Mouse (Mus musculus) lung, postnatal 0 days (tissue): ENCODE measurements around the gene Ethe1.

Source experiments
- CTCF ChIP-seq: IDR thresholded peaks from 2 replicates; pipeline ENCODE4 v1.5.1; 2016; ENCODE audit warnings: antibody characterized with exemption, mild to moderate bottlenecking
- EP300 ChIP-seq: IDR thresholded peaks from 2 replicates; pipeline ENCODE4 v1.6.1; 2016; ENCODE audit warnings: antibody characterized with exemption, mild to moderate bottlenecking, control low read depth

DNA sequence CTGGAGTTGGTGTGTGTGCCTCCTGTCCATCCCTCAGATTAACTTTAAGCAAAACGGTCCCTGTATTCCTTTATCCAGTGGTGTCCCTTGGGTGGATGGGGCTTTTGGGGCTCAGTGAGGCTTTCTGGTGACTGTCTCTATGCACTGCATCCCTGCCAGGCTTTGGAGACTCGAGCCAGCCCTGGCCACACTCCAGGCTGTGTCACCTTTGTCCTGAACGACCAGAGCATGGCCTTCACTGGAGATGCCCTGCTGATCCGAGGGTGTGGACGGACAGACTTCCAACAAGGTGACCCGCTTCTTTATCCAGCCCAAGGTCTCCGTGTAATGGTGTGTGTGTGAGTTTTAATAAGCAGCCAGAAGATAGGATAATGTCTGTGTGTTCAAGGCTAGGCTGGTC, 18.7 kb downstream of the Ethe1 start:
- TF ChIP-seq CTCF, result no peak
- no peak for TF ChIP-seq EP300
